ENCODE assay signal across 8 mouse cellular contexts in the genomic region with DNA sequence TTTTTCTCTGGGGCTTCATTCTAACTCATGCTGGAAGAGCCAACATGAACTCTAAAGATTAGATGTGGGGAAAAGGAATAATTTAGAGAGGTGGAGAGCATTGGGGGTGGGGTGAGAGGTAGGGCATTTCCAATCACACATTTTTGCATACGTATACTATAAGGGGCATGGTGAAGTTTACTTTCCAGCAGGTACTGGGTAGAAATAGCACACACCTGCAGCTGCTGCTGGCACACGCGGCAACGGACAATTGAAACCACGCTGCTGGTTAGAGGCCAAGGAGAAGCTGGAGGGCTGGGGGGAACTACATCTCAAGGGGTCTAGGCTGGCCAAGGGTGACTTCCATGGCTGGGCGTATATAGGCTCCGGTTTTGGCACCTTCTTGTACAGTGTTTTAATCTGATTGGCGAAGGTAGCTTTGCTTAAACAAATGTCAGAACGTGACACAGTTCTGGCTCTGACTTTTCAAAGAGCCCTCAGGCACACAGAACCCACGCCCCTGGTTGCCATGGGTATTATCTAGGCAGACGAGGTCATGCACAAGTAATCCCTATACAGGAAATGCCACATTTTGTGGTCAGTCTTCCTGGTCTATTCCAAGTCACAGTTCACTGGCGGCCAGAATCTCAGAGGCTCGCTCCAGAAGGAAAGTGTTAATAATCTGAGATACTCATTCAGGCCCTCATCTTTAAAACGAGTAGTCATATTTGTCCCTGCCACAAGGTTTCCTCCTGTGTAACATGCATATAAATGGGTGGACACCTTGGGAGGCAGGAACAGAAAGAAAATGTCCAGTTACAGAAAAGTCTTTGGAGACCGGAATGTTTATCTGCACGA. TPM values are rescaled to one million over a fixed set of nuclear protein-coding genes. Genes with fewer than 3 reads are reported as not detected.
A peak's percentile ranks its signal among the peaks of the same experiment; 100 is the strongest.
DNase-seq lines count a peak whose midpoint lies in the region; ATAC-seq and TF ChIP-seq lines count a peak whose summit lies in the region.

No protein-coding gene starts in this region.

- no peaks in the 10 kb centered on the region for H3K27me3 ChIP-seq in heart, postnatal 0 days (ENCODE audit: control insufficient read depth, insufficient read depth, low read length)
- no peaks in the 10 kb centered on the region for H3K27me3 ChIP-seq in liver, embryonic 12.5 days (replicated peaks)

- WGBS in heart, postnatal 0 days: 14% methylated on average over 16 of the region's 16 CpGs
- WGBS in liver, embryonic 12.5 days (ENCODE audit: insufficient replicate concordance): 54% methylated on average over 16 of the region's 16 CpGs

- TF ChIP-seq CTCF in heart, postnatal 0 days (IDR thresholded peaks at IDR 0.05; ENCODE audit: low read depth): no peak
- no peak for TF ChIP-seq CTCF in gastrocnemius, adult 2 months (IDR thresholded peaks at IDR 0.05)

- H3K27ac ChIP-seq in heart, postnatal 0 days (ENCODE audit: low read depth): peak overlapping the region; percentile 36
- H3K27ac ChIP-seq in liver, embryonic 12.5 days: no peak overlapping the region
- no peak overlapping the region for H3K27ac ChIP-seq in gastrocnemius, adult 2 months

- 0 out of 2 replicates have a peak, but pooled peaks cover 6% of the 10 kb centered on the region for H3K36me3 ChIP-seq in heart, postnatal 0 days (replicated peaks; ENCODE audit: control insufficient read depth, insufficient read depth, low read length)
- H3K36me3 ChIP-seq in liver, embryonic 12.5 days: peaks cover 89% of the 10 kb centered on the region

- peaks cover 30% of the 10 kb centered on the region for H3K4me1 ChIP-seq in heart, postnatal 0 days (ENCODE audit: control insufficient read depth, insufficient read depth)
- peaks cover 27% of the 10 kb centered on the region for H3K4me1 ChIP-seq in liver, embryonic 12.5 days

- H3K4me3 ChIP-seq in heart, postnatal 0 days (ENCODE audit: low read depth, low read length): no peak overlapping the region
- no peak overlapping the region for H3K4me3 ChIP-seq in liver, embryonic 12.5 days
- no peak overlapping the region for H3K4me3 ChIP-seq in gastrocnemius, adult 2 months

- H3K9me3 ChIP-seq in heart, postnatal 0 days (replicated peaks; ENCODE audit: control insufficient read depth, low read length): no peaks in the 10 kb centered on the region
- no peaks in the 10 kb centered on the region for H3K9me3 ChIP-seq in liver, embryonic 12.5 days (replicated peaks)

- peak; percentile 84 for DNase-seq in urinary bladder, postnatal 14 days (ENCODE audit: low spot score)
- DNase-seq in urinary bladder, postnatal 4 days (ENCODE audit: low spot score in 2 of 2): no peak
- peak; percentile 78 for DNase-seq in heart, postnatal 0 days (ENCODE audit: low spot score)
- DNase-seq in layer of hippocampus, adult 9-10 months (ENCODE audit: low spot score): no peak
- DNase-seq in T-cell, adult 2 months (ENCODE audit: low spot score): no peak
- DNase-seq in gastrocnemius, adult 2 months: no peak
- no peak for DNase-seq in layer of hippocampus, postnatal 14 days (ENCODE audit: low spot score in 2 of 2)

- peak overlapping the region; percentile 33 for H3K4me2 ChIP-seq in heart, postnatal 0 days (ENCODE audit: low read depth, low read length)
- 0 out of 2 replicates have a peak overlapping the region, but pooled peaks have one; percentile 8 for H3K4me2 ChIP-seq in liver, embryonic 12.5 days

- TF ChIP-seq EP300 in heart, postnatal 0 days (IDR thresholded peaks at IDR 0.05; ENCODE audit: low read depth): peak; percentile 39; the same call in 1 of the 2 replicates

- intact Hi-C loops in gastrocnemius, adult 2 months (cut with DNase I): no loop called here

- no peak overlapping the region for H3K9ac ChIP-seq in heart, postnatal 0 days (replicated peaks; ENCODE audit: low read depth, low read length)
- no peak overlapping the region for H3K9ac ChIP-seq in liver, embryonic 12.5 days

- peak; percentile 76 for ATAC-seq in heart, postnatal 0 days (ENCODE audit: insufficient read depth, low read depth)
- peak; percentile 57 for ATAC-seq in liver, embryonic 12.5 days

RNA-seq across cellular contexts. Expression of gene Slc7a1, which starts 38.6 kb away (rescaled TPM):
- 21.0 and 31.0 TPM in 2 replicates for total RNA-seq in heart, postnatal 0 days (2014; rRNA removed; ENCODE audit: low replicate concordance)
- 7.7 and 13.2 TPM in 2 replicates for polyA plus RNA-seq in heart, postnatal 0 days (2015; fragmentation: Nextera tagmentation; extraction: Ambion mirVana)
- polyA plus RNA-seq in liver, embryonic 12.5 days (2016; fragmentation: Nextera tagmentation; extraction: Ambion mirVana): 28.8 and 30.2 TPM in 2 replicates
- total RNA-seq in gastrocnemius, adult 2 months (2021): 1 to 10 TPM; 2.4 to 3.0 TPM
- total RNA-seq in layer of hippocampus, postnatal 14 days (2021): 10 to 100 TPM; 47.5 to 48.2 TPM

Comparison
In these comparisons a context has a peak if more than half of its experiments do, and no peak if none do; other contexts are left out.
1. DNase-seq: peak in urinary bladder, postnatal 14 days (single experiment) and heart, postnatal 0 days (single experiment); none in urinary bladder, postnatal 4 days (0 of 2), layer of hippocampus, adult 9-10 months (single experiment), T-cell, adult 2 months (single experiment), gastrocnemius, adult 2 months (single experiment) and layer of hippocampus, postnatal 14 days (0 of 2).